19 mouse cellular contexts compared by ENCODE assay signal in genomic region chr5:8987925-8988324, GRCm38 (mm10).
"Had no signal": no experiment of that assay in that cellular context is flagged by ENCODE, and none has a peak within 500 bp of the region (broad histone marks: within the 10 kb centered on the region; RNA-seq: fewer than 3 reads in every experiment).

No protein-coding gene starts in this region.

- DNase-seq: lung, adult 18-20 months; lung, embryonic 14.5 days; lung, postnatal 10 days; lung, postnatal 4 days; midbrain, embryonic 14.5 days; retina, postnatal 1 day; right cerebral cortex, adult 18-20 months; right cerebral cortex, postnatal 25 days; right cerebral cortex, postnatal 4 days; spleen, adult 18-20 months; thymus, postnatal 14 days; thymus, postnatal 36 days had no signal

- H3K27ac ChIP-seq: liver, embryonic 14.5 days; midbrain, embryonic 10.5 days; midbrain, embryonic 12.5 days; neural tube, embryonic 13.5 days; neural tube, embryonic 15.5 days had no signal

- ATAC-seq: midbrain, embryonic 16.5 days had no signal

- H3K27me3 ChIP-seq: midbrain, embryonic 12.5 days; neural tube, embryonic 13.5 days; neural tube, embryonic 15.5 days had no signal

- H3K4me1 ChIP-seq: midbrain, embryonic 10.5 days; midbrain, embryonic 12.5 days; neural tube, embryonic 13.5 days; neural tube, embryonic 15.5 days had no signal

- H3K4me3 ChIP-seq: midbrain, embryonic 10.5 days; midbrain, embryonic 12.5 days; myocyte; neural tube, embryonic 13.5 days; neural tube, embryonic 15.5 days had no signal
